Mouse (Mus musculus) layer of hippocampus, adult 18-20 months (tissue): Measurements from ENCODE around the gene Fxr2. TPM values are rescaled to one million over a fixed set of nuclear protein-coding genes. Genes with fewer than 3 reads are reported as not detected.

Experiments used
- DNase-seq, 2 experiments: peaks; one replicate each; pipeline ENCODE4 v3.0.0; 2022; ENCODE audit warnings: low spot score in 2 of 2
- long read RNA-seq: library from polyadenylated mRNA; stranded (forward); transcript quantifications from one replicate; pipeline ENCODE4 v2.0.0, GENCODE M21; 2021
- total RNA-seq, 2 experiments: library from RNA; stranded (reverse); gene quantifications; 2 replicates each; pipeline ENCODE4 v1.2.3; 2021

Gene Fxr2
- total RNA-seq = 100 to 1,000 TPM; 139 to 142 TPM
- long read RNA-seq, transcript Fxr2-201 (17 exons, 2,951 nt) = major isoform, 184 of 226 reads
- long read RNA-seq, partial matches to known transcripts = 15 of 226 reads
- long read RNA-seq, other reads (novel, unspliced or antisense) = 27 of 226 reads

DNA sequence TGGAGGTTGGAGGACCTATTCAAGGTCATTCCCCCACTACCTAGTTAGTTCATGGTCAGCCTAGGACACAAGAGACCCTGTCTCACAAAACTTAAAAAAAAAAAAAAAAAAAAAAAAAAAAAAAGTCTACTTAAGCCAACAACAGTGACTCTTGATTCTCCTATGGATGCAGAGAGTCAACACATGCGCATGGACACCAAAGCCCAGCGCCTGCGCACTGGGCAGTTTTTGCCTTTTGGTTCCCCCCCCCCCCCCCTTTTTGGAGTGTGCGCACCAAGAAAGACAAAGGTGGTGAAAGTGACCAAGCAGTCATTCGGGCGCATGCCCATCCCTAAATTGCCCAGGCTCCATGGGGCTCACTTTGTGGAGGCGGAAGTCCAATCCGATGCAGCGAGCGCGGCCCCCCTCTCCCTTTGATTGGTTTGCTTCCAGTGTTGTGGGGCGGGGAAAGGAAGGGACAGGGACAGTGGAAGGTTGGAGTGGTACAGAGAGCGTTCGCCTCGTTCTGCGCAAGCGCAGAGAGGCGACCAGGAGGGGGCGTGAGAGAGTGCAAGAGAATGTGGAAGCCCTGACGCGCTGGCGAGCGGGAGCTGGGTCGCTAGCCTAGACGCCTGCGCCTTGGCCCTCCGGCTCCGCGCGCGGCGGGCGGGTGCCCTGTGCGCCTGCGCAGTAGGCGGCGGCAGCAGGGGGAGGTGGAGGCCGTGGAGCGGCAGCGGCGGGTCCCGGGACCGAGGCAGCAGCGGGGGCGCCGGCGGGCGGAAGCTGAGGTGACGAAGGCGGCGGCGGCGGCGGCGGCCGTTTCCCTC, at the start of gene Fxr2:
Fxr2 (plus strand) TSS at position 707 of the 806 bp plus-strand sequence.
- peak; percentile 100 for DNase-seq

DNA sequence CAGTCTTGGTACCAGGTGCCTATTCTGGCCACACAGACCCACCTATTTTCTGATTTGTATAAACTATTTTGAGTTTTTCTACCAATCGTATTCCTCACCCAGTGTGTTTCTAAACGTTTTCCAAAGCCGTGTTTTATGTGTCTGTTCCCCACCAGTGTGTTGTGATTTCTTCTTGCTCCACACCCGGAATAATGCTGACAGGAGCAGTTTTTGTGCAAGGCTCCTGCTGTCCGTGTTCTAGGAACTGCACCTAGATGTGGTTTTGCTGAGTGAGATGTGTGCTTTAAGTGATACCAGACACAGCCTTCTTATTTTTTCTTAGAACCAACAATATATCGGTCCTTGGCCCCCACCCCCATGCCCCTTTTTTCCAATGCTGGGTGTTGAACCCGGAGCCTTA, 48.8 kb upstream of the Fxr2 start:
- no peak for DNase-seq

DNA sequence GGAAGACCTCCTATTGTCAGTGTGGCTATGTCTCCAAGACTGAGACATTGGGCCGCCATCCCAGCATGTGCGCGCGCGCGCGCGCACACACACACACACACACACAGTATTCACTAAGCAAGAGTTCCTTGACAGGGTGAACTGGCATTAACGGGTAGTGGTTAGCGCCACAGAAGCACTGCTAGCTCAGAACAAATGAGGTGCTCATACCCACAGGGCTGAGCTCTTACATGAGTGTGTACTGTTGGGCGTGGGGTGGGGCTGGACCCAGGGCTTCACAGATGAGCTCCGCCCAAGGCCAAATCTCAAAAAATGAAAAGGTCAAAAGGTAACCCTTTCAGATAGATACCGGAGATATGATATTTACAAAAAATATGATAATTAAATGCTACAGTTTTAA, 47.9 kb upstream of the Fxr2 start:
- DNase-seq = no peak

DNA sequence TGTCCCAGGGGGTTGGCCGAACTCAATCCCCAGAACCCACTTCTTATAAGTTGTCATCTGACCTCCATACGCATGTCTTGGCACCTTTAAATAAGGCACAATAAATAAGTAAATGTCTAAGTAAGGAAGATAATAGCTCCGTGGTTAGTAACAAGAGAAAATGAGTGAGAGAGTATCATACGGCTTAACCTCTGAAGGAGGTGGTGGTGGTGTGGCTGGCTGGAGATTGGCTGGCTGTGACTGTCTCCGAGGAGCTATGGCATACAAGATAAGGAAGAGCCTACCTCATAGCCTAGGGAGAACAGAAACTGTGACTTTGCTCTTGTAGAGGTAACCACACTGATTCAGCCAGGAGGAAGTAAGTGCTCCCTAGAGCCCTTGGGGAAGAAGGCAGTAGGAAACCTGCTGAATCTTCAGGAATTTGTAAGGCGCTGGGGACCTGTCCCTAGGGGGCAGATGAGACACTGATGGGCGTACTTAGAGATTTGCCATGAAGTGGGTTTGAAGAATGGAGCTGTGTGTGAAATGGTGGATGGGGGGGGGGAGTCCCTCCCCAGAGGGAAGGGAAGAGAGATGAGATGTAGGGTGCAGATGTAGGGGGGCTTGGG, 47.0 kb upstream of the Fxr2 start:
- no peak for DNase-seq

DNA sequence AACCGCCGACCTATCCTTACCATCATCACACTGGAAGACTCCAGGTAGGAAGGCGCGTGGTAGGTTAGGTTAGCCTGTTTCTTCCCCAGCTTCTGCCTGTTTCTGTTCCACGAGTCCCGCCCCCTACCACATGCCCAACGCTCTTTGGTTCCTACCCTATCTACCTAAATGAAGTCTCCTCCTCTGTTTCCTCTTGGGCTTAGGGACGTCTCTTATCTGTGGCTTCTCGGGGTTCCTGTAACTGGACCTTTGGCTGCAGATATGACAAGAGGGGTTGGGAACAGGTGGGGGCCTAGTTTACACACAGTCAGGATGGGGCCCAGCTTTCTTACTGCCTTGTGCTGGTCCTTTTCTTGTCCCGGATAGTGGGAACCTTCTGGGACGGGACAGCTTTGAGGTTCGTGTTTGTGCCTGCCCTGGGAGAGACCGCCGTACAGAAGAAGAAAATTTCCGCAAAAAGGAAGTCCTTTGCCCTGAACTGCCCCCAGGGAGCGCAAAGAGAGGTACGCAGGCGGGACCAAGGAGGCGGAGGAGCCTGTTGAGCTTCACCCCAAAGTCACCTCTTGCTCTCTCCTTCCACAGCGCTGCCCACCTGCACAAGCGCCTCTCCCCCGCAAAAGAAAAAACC, 43.5 kb upstream of the Fxr2 start:
- DNase-seq = no peak

DNA sequence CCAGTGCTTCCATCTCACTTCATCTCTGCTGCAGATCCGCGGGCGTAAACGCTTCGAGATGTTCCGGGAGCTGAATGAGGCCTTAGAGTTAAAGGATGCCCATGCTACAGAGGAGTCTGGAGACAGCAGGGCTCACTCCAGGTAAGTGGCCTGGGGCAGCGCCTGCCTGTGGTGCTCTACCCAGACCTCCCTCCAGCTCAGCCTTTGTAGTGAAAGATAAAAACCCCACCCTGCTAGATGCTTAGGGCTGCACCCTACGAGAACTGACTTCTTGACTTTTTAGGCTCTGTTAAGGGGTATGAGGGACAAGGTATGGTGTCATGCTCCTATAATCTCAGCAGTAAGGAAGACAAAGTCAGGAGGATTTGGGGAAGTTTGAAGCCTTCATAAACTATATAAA, 42.2 kb upstream of the Fxr2 start:
- DNase-seq = no peak

DNA sequence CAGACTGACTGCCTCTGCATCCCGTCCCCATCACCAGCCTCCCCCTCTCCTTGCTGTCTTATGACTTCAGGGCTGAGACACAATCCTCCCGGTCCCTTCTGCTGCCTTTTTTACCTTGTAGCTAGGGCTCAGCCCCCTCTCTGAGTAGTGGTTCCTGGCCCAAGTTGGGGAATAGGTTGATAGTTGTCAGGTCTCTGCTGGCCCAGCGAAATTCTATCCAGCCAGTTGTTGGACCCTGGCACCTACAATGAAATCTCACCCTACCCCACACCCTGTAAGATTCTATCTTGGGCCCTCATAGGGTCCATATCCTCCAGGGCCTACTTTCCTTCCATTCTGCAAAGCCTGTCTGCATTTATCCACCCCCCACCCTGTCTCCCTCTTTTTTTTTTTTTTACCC, 41.4 kb upstream of the Fxr2 start:
- DNase-seq = no peak

DNA sequence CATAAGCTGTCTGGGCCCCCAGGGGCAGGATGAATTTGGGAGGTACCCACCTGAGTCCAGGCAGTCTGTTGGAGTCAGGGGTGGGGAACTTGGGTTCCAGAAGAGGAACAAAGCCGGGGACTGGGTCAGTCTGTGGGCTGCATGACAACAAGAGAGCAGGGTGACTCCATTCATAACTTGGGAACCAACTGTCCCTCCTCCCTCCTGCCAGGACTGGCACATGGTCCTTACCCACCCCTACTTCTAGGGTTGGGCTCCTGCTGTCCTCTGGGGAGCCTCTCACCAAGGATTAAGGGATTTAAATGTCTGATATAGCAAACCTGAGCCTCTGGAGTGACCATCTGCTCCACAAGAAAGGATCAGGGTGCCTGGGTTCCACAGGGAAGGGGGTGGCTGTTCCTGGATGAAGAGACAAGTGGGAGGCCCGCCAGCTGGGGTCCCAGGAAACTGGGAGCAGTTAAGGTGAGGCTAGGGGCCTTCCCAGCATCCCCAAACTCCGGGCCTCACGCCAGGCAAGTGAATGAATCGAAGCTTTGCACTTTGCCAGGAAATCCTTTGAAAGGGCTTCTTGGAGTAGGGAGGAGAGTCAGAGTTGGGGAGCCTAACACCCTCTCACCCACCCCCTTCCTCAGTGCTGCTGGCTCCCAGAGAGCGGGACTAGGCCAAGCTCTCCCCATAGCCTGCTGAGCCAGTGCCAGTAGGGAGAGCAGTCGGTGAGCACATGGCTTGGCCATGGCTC, 40.7 kb upstream of the Fxr2 start:
- peak; percentile 49 to 68 for DNase-seq

DNA sequence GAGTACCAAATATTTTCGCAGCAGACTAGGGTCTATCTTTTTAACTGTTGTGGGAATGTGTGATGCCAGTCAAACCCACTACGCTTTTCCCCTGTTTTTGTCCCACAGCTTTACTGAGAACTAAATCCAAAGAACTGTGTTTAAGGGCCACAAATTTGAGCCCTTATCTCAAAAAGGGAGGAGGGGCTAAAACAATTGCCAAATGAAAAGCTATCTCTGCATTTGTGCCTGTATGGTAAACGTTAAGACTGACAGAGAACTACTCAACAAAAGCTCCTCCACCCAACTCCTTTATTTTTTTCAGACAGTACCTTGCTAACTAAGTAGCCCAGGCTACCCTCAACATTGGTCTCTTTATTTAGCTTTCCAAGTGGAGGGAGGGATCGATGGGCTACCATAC, 40.0 kb upstream of the Fxr2 start:
- DNase-seq = no peak

DNA sequence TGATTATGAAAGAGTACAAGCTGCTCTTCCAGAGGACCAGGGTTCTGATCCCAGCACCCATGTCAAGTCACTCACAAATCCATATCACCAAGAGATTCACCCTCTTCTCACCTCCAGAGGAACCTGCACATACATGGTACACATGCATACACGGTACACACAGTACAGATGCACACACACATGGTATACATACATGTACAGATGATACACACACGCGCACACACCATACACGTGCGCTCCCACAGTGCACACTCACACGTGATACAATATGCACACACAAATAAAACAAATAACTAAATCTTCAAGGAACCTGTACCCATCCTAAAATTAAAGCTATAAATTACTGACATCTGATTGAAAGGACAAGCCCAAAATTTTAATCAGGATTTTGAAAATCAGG, 37.9 kb upstream of the Fxr2 start:
- DNase-seq = no peak

DNA sequence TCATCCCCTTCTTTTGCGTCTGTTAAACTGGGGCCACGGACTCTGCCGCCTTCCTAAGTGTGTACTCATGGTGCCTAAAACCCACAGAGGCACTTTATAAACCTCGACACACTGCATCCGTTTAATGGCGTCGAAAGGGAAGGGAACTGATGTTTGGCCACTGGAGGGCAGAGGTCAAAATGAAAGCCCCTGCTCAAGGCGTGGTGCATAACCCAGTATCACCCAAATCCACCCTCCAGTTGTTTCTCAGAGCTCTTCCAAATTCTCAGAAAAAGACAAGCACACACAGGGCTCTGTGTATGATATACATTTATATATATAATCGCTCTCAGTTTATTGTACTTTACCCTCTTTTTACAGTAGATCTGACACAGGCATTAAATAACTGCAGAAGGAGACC, 33.4 kb upstream of the Fxr2 start:
- no peak for DNase-seq

DNA sequence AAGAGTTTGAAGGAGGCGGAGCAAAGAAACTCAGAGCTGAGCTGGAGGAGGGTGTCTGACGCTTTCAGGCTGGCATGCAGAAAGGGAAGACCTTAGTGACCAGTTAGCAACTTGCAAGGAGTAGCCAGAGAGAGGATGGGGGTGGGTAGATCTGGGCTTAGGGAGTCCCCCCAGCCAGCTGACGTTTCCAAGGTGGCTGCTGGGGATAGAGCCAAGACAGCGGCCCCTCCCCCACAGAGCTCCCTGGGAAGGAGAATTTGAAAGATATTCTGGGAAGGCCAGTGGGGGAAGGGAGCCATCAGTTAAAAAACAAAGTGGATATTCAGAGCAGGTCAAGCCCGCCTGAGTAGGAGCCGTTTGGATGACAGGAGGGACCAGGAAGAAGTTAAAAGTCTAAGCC, 32.7 kb upstream of the Fxr2 start:
- DNase-seq = peak; percentile 52 to 70

DNA sequence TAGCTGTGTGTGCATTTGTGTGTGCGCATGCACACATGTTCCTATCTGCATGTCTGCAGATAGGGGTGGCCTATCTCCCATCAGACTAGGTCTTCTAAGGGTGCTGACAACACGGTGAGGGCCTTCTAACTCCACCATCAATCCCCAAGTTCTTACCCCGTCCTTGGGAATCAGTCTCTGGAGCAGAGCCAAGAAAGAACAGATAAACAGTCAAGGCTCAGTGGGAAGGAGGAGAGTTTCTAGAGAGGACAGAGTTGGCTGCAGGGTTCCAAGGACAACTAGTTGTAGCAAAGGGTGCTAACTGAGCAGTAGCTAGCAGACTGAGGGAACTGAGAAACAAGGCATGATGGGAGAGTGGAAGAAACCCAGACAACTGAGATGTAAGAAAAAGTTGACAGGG, 31.0 kb upstream of the Fxr2 start:
- no peak for DNase-seq

DNA sequence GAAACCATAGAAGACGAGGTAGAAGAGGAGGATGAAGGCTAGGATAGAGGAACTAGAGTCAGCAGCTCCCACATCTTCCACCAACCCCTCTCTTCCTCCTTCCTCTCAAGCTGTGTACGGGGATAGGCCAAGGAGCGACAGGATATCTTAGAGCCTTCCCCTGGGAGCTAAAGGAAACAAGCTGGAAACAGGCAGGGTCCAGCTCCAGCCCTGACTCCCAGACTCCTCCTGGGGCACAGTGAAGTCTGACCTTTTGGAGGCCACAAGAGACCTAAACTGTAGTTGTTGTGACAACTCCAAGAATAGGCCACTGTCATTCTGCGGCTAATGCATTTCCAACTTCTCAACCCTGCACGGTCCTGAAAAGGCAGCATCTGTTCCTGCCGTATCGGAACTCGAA, 29.3 kb upstream of the Fxr2 start:
- no peak for DNase-seq

DNA sequence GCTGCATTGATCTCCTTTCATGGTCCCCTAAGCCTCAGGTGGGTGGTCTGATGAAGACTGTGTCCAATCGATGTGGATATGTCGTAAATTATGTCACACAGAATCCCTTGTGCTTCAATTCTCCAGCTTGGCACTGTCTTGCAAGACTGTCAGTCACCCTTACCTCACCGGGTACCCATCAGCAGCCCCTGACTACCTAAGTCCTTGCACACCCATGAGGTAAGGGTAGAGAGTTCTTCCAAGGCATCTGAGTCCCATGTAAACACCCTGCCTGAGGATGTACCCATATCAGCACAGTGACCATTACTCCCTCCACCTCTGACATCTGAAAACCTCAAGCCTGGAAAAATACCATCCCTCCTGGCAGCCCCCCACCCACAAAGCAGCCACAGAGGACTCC, 28.4 kb upstream of the Fxr2 start:
- no peak for DNase-seq

DNA sequence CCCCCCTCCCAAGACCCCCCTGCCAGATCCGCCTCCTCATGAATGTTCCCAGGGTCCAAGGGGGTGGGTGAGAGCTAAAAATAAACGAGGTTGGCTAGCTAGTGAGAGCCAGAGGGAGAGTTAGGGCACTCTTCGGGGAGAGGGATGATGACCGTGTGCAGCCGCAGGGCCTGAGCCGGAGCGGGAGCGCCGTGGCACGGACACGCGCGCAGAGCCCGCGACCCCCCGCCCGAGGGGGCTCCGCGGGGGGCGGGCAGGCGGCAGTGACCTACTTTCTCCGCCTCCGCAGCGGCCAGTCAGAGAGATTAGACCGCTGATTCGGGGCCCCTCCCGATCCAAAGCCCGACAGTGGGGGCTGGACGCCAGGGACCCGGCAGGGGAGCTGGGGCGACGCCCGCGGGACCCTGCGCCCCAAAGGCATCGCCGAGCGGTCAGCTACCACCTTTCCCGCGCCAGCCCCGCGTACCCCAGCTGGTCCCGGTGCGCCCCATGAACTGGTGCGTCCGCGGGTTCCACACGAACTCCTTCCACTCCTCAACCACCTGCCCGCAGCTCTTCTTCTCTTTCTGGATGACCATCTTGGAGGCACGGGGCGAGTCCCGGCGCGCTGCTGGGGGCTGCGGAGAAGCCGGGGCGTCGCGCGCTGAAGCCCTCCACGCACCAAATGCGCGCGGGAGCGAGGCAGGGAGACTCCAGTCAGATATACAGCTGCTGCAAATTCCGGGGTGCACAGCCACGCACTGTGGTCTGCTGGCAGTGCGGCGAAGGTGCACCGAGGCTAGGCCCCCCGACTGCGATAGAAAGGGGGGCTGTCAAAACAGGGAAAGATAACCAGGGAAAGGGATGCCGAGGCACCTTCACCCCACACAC, 27.8 kb upstream of the Fxr2 start:
- DNase-seq = peak in 1 of 2 experiments; percentile 33

DNA sequence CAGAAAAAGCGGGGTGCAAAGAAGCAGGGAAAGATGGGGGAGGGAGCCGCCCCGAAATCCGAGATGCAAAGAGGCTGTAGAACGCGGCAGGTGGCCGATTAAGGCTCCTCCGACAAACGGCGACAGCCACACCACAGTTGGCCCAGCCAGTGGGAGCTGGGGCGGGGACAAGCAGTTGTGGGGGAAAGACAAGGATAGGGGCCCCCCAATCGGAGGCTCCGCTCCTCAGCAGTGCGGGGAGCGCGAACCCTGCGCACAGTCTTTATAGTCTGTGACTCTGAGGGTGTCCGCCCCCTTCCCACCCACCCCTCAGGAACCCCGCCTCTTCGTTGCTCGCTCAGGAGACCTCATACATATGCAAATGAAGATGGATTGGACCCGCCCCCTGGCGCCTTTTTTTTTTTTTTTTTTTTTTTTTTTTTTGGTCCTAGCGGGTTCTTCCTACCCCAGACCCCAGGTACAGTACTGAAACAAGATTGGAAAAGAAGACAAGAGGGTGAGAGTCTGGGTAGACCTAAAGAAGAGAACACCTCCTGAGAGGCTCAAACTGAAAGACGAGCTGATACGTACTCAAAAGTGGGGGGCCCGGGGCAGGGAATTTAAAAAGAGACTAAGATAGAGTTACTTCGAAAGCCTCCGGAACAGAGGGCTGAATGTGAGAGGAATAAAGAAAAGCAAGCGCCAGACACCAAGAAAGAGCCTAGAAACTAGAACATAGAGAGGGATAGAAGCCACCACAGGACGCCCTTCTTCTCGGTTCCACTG, 26.9 kb upstream of the Fxr2 start, which contains the start of gene Atp1b2:
Atp1b2 (minus strand) TSS at position 217 of the 765 bp plus-strand sequence.
- DNase-seq = peak; percentile 84 to 85

DNA sequence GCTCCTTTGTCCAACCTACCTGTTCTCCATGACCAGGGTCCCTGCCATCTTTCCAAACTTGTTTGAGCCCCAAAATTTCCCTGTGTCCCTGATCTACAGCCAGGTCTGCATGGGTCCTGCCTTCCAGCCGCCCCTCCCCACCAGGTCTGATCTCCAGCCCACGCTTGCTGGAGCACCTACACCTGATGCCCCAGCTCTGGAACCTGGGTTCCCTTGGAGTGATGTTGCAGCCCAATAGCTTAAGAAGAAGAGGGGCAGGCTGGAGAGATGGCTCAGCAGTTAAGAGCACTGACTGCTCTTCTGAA, 26.3 kb upstream of the Fxr2 start:
- DNase-seq = no peak

DNA sequence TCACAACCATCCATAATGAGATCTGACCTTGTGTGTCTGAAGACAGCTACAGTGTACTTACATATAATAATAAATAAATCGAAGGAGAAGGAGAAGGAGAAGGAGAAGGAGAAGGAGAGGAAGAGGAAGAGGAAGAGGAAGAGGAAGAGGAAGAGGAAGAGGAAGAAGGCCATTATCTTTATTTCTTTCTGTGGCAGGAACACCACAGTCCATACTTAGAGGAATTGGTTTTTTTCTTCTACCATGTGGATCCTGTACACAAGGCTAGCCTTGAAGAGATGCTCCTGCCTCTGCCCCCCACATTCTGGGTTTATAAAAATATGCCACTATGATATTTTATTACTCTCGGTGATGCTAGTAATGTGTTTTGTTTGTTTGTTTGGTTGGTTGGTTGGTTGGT, 26.0 kb upstream of the Fxr2 start:
- DNase-seq = no peak

DNA sequence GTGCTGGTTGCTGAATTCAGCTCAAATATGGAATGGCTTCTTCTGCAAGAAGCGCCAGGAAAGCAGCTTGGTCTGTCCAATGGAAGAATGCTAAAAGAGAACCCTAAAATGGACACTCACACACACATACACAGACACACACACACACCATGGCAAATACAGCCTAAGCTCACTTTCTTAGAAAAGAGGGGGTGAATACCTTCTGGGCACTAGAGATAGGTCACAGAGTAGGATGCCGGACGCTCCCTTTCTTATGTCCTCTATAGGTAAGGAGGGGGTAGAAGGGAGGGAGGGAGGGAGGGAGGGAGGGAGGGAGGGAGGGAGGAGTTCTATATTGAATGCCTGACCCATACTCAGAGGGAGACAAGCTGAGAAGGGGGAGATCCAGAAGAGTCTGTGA, 24.3 kb upstream of the Fxr2 start:
- no peak for DNase-seq
